Mouse (Mus musculus): ENCODE measurements around the gene Sfta2.

DNA sequence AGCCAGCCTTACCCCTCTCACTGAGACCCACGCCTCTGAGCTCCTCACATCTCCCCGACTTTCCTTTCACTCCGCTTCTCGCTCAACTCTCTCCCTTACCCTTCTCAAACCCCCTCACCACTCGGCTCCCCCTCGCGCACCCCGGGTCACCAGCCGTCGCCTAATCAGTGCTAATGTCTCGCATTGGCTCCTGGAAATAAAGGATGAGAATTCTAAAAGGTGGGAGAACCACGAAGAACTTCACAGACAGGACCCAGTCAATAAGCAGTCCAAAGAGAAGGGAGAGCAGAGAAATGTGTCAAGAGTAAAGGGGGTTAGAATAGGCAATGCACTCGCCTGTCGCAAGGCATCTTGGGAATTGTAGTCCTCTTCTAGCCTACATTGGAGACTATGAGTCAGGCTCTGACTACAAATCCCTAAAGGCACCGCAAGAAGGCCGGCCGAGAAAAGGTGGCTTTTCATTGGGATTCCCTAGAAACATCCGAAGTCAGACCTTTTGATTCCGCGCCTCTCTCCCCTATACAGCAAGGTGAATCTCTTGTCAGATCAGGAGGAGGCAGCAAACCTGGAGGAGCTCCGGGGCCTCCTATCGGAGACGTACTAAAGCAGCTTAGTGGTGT lies 72.2 kb downstream of the Sfta2 start, which contains the start of gene Gtf2h4:
- TF ChIP-seq CTCF (IDR thresholded peaks at IDR 0.05) (0 out of 2 replicates have a peak, but pooled peaks have one; percentile 26), EP300 (IDR thresholded peaks at IDR 0.05) (no peak)
